Comparison of ENCODE assay signal across 17 mouse cellular contexts in the genomic region with DNA sequence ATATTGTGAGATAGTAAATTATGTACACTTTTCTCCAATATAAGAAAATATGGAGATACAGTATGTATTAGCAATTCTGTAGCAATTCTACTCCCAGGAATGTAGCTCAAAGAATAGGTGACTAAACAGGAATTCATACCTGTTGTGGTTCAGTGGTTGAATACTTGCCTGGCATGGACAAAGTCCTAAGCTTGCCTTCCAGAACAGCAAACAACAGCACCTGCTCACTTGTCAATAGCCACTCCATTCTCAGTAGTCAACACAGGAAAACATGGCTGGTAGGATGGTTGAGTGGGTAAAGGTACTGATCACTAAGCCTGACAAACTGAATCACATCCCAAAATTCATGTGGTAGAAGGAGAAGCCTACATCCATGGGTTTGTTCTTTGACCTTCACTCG.
"Had no signal": no experiment of that assay in that cellular context is flagged by ENCODE, and none has a peak within 500 bp of the region (broad histone marks: within the 10 kb centered on the region; RNA-seq: fewer than 3 reads in every experiment).

No protein-coding gene starts in this region.

- H3K9me3 ChIP-seq: lung, embryonic 15.5 days; megakaryocyte, embryonic 14.5 days; midbrain, embryonic 13.5 days; midbrain, embryonic 15.5 days; neural tube, embryonic 12.5 days; stomach, embryonic 15.5 days had no signal

- H3K4me2 ChIP-seq: lung, embryonic 15.5 days; midbrain, embryonic 11.5 days; midbrain, embryonic 13.5 days; midbrain, embryonic 15.5 days; neural tube, embryonic 12.5 days; stomach, embryonic 15.5 days had no signal

- H3K27me3 ChIP-seq: lung, embryonic 15.5 days; midbrain, embryonic 13.5 days; midbrain, embryonic 15.5 days; neural tube, embryonic 12.5 days; stomach, embryonic 15.5 days had no signal

- H3K9ac ChIP-seq: lung, embryonic 15.5 days; midbrain, embryonic 13.5 days; midbrain, embryonic 15.5 days; neural tube, embryonic 12.5 days; stomach, embryonic 15.5 days had no signal

- H3K27ac ChIP-seq: lung, embryonic 15.5 days; macrophage; midbrain, embryonic 13.5 days; midbrain, embryonic 15.5 days; neural tube, embryonic 12.5 days; stomach, embryonic 15.5 days; stomach, postnatal 0 days had no signal

- H3K4me1 ChIP-seq: lung, embryonic 15.5 days; megakaryocyte, embryonic 14.5 days; midbrain, embryonic 13.5 days; midbrain, embryonic 15.5 days; neural tube, embryonic 12.5 days; stomach, embryonic 15.5 days had no signal

- H3K4me3 ChIP-seq: lung, embryonic 15.5 days; megakaryocyte, embryonic 14.5 days; midbrain, embryonic 13.5 days; midbrain, embryonic 15.5 days; neural tube, embryonic 12.5 days; stomach, embryonic 15.5 days had no signal

- H3K36me3 ChIP-seq: lung, embryonic 15.5 days; midbrain, embryonic 13.5 days; midbrain, embryonic 15.5 days; neural tube, embryonic 12.5 days; stomach, embryonic 15.5 days had no signal

- ATAC-seq: lung, postnatal 0 days; midbrain, embryonic 13.5 days; midbrain, embryonic 15.5 days had no signal

- DNase-seq: lung, adult 2 months; lung, postnatal 14 days; lung, postnatal 36 days; right cerebral cortex, postnatal 14 days; thymus, adult 2 months; thymus, postnatal 25 days; thymus, postnatal 4 days had no signal
